Mouse (Mus musculus) heart, embryonic 15.5 days (tissue): Measurements from ENCODE around the gene 2010111I01Rik. TPM values are rescaled to one million over a fixed set of nuclear protein-coding genes. Genes with fewer than 3 reads are reported as not detected.
A peak's percentile ranks its signal among the peaks of the same experiment; 100 is the strongest.

ENCODE experiments used
- ATAC-seq: fragments of 200-750 bp; cut with Nextera tagmentation; replicated peaks from 2 replicates; pipeline ENCODE4 v1.8.0; 2017; ENCODE audit warnings: low read depth, moderate TSS enrichment; ENCODE audit not compliant: insufficient number of reproducible peaks, insufficient read depth, low FRiP score
- H3K27ac ChIP-seq: fragments of 300-500 bp; sonication (generic); 2 replicates; pipeline ENCODE4 v1.5.1; 2015; ENCODE audit warnings: mild to moderate bottlenecking, inconsistent platforms
- H3K27me3 ChIP-seq: fragments of 300-500 bp; sonication (generic); 2 replicates; pipeline ENCODE4 v1.6.1; 2015; ENCODE audit warnings: inconsistent platforms
- H3K36me3 ChIP-seq: fragments of 300-500 bp; sonication (generic); 2 replicates; pipeline ENCODE4 v1.6.1; 2015; ENCODE audit warnings: mild to moderate bottlenecking, inconsistent platforms
- H3K4me1 ChIP-seq: fragments of 300-500 bp; sonication (generic); replicated peaks from 2 replicates; pipeline ENCODE4 v1.6.1; 2015; ENCODE audit warnings: inconsistent platforms
- H3K4me2 ChIP-seq: fragments of 300-500 bp; sonication (generic); 2 replicates; pipeline ENCODE4 v1.6.1; 2015; ENCODE audit warnings: inconsistent platforms, mild to moderate bottlenecking, moderate library complexity
- H3K4me3 ChIP-seq: fragments of 300-500 bp; sonication (generic); 2 replicates; pipeline ENCODE4 v1.5.1; 2015; ENCODE audit warnings: mild to moderate bottlenecking, inconsistent platforms
- H3K9ac ChIP-seq: fragments of 300-500 bp; sonication (generic); 2 replicates; pipeline ENCODE4 v1.6.1; 2015; ENCODE audit warnings: mild to moderate bottlenecking, inconsistent platforms
- H3K9me3 ChIP-seq: fragments of 300-500 bp; sonication (generic); replicated peaks from 2 replicates; pipeline ENCODE4 v1.6.1; 2016; ENCODE audit warnings: inconsistent platforms
- WGBS: fragments of 180-500 bp; shearing (Covaris S2); methylation state at CpG from one replicate; pipeline ENCODE4 v1.1.7; 2015; ENCODE audit warnings: mixed read lengths; 5-methylcytosine and 5-hydroxymethylcytosine counted together
- polyA plus RNA-seq: library from polyadenylated mRNA; unstranded; fragments of >200 nt; fragmentation: Nextera tagmentation; extraction: Ambion mirVana; gene quantifications from 2 replicates; pipeline ENCODE4 v1.2.1, GENCODE M21; 2015

2010111I01Rik gene
- polyA plus RNA-seq, 1 experiment from 2014 or later, result 59.9 TPM

DNA sequence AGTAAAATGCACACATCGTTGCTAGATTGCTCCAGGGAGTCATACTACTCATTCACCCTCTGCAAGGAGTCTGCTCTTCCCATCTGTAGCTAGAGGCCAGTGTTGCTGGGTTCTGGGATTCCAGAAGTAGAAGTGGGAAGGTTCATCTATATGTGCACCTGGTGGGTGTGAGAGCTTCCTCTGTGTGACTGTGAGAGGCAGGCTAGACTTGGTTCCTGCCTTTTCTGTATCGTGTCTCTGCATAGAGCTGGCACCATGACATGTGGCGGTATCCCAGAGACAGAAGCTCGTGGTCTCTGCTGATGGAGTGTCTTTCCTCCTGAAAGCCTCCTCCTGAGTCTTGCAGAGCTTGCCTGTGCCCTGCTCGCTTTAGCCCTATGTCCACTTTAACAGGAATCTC is 223.6 kb downstream of the 2010111I01Rik start:
- Histone ChIP-seq H3K4me1 (peaks cover 24% of the 10 kb centered on the region), H3K4me2 (no peak overlapping the region), H3K4me3 (no peak overlapping the region), H3K9ac (no peak overlapping the region), H3K27me3 (no peaks in the 10 kb centered on the region), H3K36me3 (no peaks in the 10 kb centered on the region), H3K9me3 (no peaks in the 10 kb centered on the region), H3K27ac (peak overlapping the region; percentile 70)
- ATAC-seq, result no peak
- WGBS, result 61% methylated on average over 5 of the region's 5 CpGs

DNA sequence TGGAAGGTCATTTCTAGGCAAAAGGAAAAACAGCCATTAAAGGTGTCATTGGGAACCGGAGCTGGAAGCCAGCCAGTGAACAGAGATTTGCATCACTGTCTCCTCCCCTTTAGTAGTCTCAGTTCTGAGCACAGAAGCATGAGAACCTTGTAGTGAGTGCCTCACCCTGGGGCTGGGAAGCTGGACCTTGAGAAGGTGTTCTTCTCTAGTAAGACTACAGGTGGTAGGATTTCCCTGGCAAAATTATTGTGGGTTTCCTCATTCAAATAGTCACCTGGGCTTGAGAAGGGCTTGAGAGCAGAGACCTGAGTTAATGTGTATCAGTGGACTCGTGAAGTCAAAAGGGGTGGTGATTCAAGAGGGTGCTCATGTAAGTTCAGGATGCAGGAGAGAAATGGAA is 224.1 kb downstream of the 2010111I01Rik start:
- H3K9me3 ChIP-seq, result no peaks in the 10 kb centered on the region
- H3K4me1 ChIP-seq, result peaks cover 24% of the 10 kb centered on the region
- no peak overlapping the region for H3K4me2 ChIP-seq
- no peak for ATAC-seq
- H3K36me3 ChIP-seq, result no peaks in the 10 kb centered on the region
- no peak overlapping the region for H3K27ac ChIP-seq
- H3K9ac ChIP-seq, result no peak overlapping the region
- 50% methylated on average over 2 of the region's 2 CpGs for WGBS
- no peak overlapping the region for H3K4me3 ChIP-seq
- no peaks in the 10 kb centered on the region for H3K27me3 ChIP-seq

DNA sequence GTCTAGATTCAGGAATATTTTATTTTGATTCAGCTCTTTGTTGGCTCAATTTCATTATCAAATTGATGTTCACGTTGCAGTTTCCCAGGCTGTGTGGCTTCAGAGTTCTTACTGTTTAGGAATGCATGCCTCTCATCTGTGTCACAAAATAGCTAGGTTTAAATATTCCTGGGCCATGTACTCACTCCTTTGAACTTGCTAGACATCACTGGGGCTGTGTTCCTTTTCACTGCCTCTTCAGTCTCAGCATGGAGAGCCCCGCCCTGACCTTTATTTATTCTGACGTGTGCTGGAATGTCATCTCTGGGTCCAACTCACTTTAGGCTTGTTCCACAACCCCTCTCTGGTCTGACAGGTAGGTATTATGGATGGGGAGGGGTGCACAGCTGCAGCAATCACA is 228.7 kb downstream of the 2010111I01Rik start:
- WGBS, result 44% methylated on average over 3 of the region's 3 CpGs
- Histone ChIP-seq H3K27ac (no peak overlapping the region), H3K9me3 (no peaks in the 10 kb centered on the region), H3K27me3 (no peaks in the 10 kb centered on the region), H3K4me1 (peaks cover 2% of the 10 kb centered on the region; the same call in 1 of the 2 replicates), H3K9ac (no peak overlapping the region), H3K4me2 (no peak overlapping the region), H3K36me3 (no peaks in the 10 kb centered on the region), H3K4me3 (no peak overlapping the region)
- ATAC-seq, result no peak

DNA sequence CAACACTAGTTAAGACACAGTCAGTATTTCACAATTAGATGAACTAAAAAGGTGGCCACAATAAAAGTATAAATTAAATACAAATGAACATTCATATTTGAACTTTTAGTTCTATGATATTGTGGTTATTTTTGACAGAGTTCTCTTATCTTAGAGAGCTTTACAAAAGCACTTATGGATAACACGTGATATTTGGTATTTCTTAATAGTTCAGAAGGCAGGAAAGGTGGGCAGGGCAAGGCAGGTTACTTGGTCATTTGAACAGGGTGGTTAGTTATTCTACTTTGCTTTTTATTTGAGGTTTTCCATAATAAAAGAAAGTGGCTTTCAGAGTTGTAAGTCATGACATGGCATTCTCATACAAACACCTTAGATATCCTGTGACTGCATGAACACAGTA is 233.3 kb downstream of the 2010111I01Rik start:
- H3K27me3 ChIP-seq, result no peaks in the 10 kb centered on the region
- ATAC-seq, result no peak
- H3K9me3 ChIP-seq, result no peaks in the 10 kb centered on the region
- no peaks in the 10 kb centered on the region for H3K36me3 ChIP-seq
- H3K4me3 ChIP-seq, result no peak overlapping the region
- 68% methylated on average over 1 of the region's 1 CpGs for WGBS
- no peaks in the 10 kb centered on the region for H3K4me1 ChIP-seq
- H3K4me2 ChIP-seq, result no peak overlapping the region
- no peak overlapping the region for H3K9ac ChIP-seq
- H3K27ac ChIP-seq, result no peak overlapping the region

DNA sequence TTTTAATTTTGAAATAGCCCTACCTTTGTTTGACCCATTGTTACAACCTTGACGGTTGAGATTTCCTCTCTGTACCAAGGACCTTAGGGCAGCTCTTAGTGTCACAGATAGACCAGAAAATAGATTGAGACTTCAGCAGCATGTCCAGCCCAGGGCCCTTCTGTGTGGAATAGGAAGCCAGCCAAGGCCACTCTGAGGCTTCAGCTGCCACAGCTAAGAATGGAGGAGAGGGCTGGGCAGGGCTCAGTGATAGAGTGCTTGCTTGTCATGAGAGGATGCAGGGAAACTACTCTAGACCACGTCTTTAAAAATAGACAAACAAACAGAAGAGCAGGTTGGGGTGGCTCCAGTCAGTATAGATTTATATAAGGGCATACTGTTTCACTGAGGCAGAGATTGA is 234.9 kb downstream of the 2010111I01Rik start:
- WGBS, result 64% methylated on average over 2 of the region's 2 CpGs
- Histone ChIP-seq H3K36me3 (no peaks in the 10 kb centered on the region), H3K4me2 (no peak overlapping the region), H3K27ac (no peak overlapping the region), H3K4me3 (no peak overlapping the region), H3K9me3 (no peaks in the 10 kb centered on the region), H3K27me3 (no peaks in the 10 kb centered on the region), H3K9ac (no peak overlapping the region), H3K4me1 (no peaks in the 10 kb centered on the region)
- ATAC-seq, result no peak

DNA sequence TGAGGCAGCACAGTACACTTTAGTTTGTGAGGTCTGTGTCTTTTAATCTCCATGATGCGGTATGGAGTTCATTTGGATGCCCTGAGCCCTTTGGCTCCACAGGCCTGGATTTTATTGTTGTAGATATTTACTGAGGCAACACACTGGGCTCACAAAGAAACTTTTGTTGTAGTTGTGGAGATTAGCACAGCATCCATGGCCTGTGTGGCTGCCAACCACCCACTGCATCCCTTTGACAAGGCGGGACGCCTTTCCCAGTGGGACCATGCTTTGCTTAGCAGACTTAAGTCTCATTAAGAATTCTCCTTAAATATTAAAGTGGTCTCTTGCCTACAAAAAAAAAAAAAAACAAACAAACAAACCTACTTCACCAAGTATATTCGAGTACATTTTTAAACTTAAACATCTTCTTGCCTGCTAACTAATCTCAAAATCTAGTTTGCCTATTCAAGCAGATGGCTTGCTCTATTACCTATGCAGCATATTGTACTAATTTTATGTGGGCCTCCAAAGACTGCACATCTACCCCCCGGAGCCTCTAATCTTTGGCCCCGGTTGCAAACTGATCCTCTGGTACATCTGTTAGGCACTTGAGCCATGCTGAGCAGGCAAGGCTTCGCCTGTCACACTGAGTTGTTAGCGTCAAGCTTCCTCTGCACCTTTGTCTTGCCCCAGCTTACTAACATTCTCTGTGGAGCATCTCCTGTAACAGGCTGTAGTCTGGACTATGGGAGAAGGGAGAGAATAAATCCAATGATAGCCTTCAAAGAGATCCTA is 239.0 kb downstream of the 2010111I01Rik start:
- Histone ChIP-seq H3K4me3 (no peak overlapping the region), H3K9me3 (no peaks in the 10 kb centered on the region)
- ATAC-seq, result no peak

DNA sequence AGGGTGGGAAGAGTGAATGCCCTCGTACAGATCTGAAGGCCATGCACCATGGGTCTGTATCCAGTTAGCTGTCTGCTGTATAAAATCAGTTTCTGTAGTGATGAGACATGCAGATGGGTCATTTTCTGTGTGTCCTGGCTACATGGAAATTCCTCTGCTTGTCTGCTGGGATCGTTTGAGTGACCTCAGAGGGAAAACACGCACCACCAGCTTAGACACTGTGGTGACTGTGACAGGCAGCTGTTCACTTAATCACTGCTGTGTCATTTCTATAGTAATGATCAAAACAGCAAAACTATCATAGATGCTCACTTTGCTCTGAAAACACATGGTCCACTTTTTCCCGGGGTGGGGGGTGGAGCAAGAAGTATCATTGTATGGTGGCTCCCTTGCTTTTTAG is 241.1 kb downstream of the 2010111I01Rik start:
- no peaks in the 10 kb centered on the region for H3K4me1 ChIP-seq
- no peaks in the 10 kb centered on the region for H3K27me3 ChIP-seq
- 68% methylated on average over 4 of the region's 4 CpGs for WGBS
- no peak overlapping the region for H3K4me2 ChIP-seq
- H3K9ac ChIP-seq, result no peak overlapping the region
- no peak overlapping the region for H3K27ac ChIP-seq
- no peaks in the 10 kb centered on the region for H3K9me3 ChIP-seq
- no peaks in the 10 kb centered on the region for H3K36me3 ChIP-seq
- H3K4me3 ChIP-seq, result no peak overlapping the region
- ATAC-seq, result no peak

More for the DNA sequence above, 239.0 kb downstream of the 2010111I01Rik start:
- H3K4me1 ChIP-seq, result no peaks in the 10 kb centered on the region
- H3K9ac ChIP-seq, result no peak overlapping the region
- H3K36me3 ChIP-seq, result no peaks in the 10 kb centered on the region
- no peak overlapping the region for H3K27ac ChIP-seq
- H3K4me2 ChIP-seq, result no peak overlapping the region
- H3K27me3 ChIP-seq, result no peaks in the 10 kb centered on the region
- 64% methylated on average over 8 of the region's 8 CpGs for WGBS

DNA sequence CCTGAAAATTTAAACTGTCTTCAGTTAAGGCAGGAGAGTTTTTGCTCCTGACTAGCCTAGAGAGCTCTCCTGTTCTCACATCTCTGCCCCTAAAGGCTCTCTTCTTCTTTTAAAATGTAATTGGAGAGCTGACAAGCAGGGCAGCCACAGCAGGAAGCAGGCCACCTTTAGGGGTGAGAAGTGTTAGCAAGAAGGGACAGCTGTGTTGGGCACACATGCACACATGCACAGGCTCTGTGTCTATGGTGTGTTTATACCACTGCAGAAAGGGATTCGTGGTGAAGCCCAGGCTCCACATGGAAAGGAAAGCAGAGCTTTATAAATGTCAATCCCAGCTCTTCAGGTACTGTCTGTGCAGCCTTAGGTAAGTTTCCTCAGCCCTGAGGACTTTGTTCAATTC is 241.7 kb downstream of the 2010111I01Rik start:
- Histone ChIP-seq H3K9me3 (no peaks in the 10 kb centered on the region), H3K9ac (no peak overlapping the region), H3K4me3 (no peak overlapping the region), H3K36me3 (no peaks in the 10 kb centered on the region), H3K4me2 (no peak overlapping the region), H3K27ac (no peak overlapping the region), H3K27me3 (no peaks in the 10 kb centered on the region), H3K4me1 (no peaks in the 10 kb centered on the region)
- 48% methylated on average over 1 of the region's 1 CpGs for WGBS
- ATAC-seq, result no peak

DNA sequence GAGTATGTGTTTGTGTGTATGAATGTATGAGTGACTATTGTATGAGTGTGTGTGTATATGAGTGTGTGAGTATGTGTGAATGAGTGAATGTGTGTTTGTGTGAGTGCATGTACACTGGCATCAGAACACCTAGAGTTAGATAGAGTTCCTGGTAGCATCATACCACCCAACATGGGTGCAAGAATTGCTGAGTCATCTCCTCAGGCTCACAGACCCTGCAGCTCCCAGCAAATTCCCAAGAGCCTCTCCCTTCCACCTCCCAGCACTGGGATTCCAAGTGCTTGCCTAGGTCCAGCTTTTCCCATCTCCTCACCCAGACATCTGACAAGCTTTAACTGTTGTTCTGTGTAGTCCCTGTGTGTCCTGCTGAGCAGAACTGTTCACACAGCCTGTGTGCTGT is 251.8 kb downstream of the 2010111I01Rik start:
- no peak for ATAC-seq
- Histone ChIP-seq H3K4me2 (no peak overlapping the region), H3K9me3 (no peaks in the 10 kb centered on the region), H3K4me1 (no peaks in the 10 kb centered on the region), H3K27me3 (no peaks in the 10 kb centered on the region), H3K9ac (no peak overlapping the region), H3K27ac (no peak overlapping the region), H3K4me3 (no peak overlapping the region), H3K36me3 (peaks cover 5% of the 10 kb centered on the region; the same call in 1 of the 2 replicates)

DNA sequence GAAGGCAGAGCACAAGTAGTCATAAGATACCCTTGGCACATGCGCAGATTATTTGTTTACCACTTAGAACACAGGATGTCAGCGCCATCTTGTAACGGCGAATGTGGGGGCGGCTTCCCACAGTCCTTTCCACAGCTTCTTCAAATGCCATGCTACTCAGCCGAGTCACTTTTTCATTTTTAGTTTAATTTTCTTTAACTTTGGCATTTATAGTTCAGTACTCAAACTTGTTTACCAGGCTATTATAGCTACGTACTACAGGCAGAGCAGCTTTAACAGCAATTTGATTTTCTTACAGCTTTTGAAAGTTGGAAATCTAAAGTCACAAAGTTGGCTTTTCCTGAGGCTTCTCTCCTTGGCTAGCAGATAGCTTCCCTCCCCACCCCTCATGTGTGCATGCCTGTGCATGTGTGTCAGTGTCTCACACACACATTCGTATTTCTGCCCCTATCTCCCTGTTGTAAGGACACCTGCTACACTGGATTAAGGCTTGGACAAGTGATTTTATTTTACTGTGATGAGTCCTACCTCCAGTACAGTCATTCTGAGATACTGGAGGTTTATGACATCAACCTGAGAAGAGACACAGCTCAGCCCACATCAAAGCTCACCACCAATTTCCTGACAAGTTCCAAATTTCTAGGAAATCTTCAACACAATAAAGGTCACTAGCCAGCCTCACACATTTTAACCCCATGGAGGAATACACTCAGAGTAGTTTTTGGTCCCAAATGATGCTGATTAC is 258.5 kb downstream of the 2010111I01Rik start:
- H3K4me1 ChIP-seq, result no peaks in the 10 kb centered on the region
- WGBS, result 90% methylated on average over 8 of the region's 8 CpGs
- no peak overlapping the region for H3K27ac ChIP-seq
- no peak overlapping the region for H3K4me3 ChIP-seq
- no peak overlapping the region for H3K9ac ChIP-seq
- no peaks in the 10 kb centered on the region for H3K36me3 ChIP-seq
- no peak overlapping the region for H3K4me2 ChIP-seq
- no peaks in the 10 kb centered on the region for H3K9me3 ChIP-seq
- ATAC-seq, result no peak
- H3K27me3 ChIP-seq, result no peaks in the 10 kb centered on the region

DNA sequence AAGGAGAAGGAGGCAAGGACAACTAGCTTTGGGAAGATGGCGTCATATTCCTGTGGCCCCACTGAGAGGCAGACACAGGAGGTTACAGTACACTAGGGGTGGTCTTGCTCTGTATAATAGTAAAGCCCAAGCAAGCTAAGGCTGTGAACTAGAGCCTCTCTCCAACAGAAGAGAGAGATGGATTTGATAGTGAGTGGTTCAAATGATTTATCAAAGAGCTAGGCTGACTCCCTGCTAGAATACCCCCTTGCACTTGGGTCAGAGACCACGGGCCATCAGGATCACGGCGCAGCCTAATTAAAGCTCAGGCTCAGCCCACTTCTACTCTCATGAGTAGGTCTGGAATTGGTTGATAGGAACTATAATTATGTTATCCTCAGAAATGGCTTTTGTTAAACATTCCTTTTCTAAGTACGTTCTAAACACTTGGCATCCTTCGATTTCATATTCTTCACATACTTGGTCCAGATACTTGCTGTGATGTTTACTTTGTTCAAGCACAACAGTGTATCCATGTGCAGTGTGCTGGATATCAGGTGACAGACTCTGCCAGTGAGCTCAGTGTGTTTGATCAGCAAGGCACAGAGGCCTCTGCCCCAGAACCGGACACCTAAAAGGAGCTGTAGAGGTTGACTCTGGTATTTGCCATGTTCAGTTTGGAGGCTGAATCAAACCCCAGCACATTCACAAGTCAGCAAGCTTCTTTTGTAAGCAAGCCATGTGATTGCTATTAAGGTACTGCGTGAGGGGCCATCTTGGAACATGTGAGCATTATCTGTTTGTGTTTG is 261.3 kb downstream of the 2010111I01Rik start:
- no peak overlapping the region for H3K4me3 ChIP-seq
- H3K36me3 ChIP-seq, result no peaks in the 10 kb centered on the region
- ATAC-seq, result no peak
- no peak overlapping the region for H3K4me2 ChIP-seq
- WGBS, result 80% methylated on average over 8 of the region's 8 CpGs
- no peaks in the 10 kb centered on the region for H3K27me3 ChIP-seq
- H3K9ac ChIP-seq, result no peak overlapping the region
- H3K9me3 ChIP-seq, result no peaks in the 10 kb centered on the region
- peaks cover 8% of the 10 kb centered on the region for H3K4me1 ChIP-seq
- H3K27ac ChIP-seq, result no peak overlapping the region
